Mouse (Mus musculus): Measurements from ENCODE around the gene Spaca7. TPM values are rescaled to one million over a fixed set of nuclear protein-coding genes. Genes with fewer than 3 reads are reported as not detected.

Gene Spaca7
- polyA plus RNA-seq, 2 experiments, result not detected

GRCm38 (mm10) chr8:12555515-12556145 lies 17.2 kb upstream of the Spaca7 start:
- no peaks in the 10 kb centered on the region for H3K9me3 ChIP-seq (ENCODE audit: control insufficient read depth, low read length)
- no peak for TF ChIP-seq EP300 (IDR thresholded peaks at IDR 0.05; ENCODE audit: low read depth)
- DNase-seq (ENCODE audit: low read depth in 3 of 3, low spot score in 3 of 3) (no peak), ATAC-seq (ENCODE audit: insufficient read depth) (no peak)
- no peak overlapping the region for H3K27ac ChIP-seq
- H3K4me3 ChIP-seq (ENCODE audit: insufficient read depth in 1 of 2, low read depth in 2 of 2, low read length in 2 of 2), result no peak overlapping the region
- H3K9ac ChIP-seq (replicated peaks), result no peak overlapping the region
- H3K4me2 ChIP-seq (ENCODE audit: low read depth), result no peak overlapping the region
- no peaks in the 10 kb centered on the region for H3K4me1 ChIP-seq (replicated peaks; ENCODE audit: control insufficient read depth in 2 of 2, insufficient read depth in 2 of 2, low read length in 1 of 2)
- no peaks in the 10 kb centered on the region for H3K36me3 ChIP-seq (replicated peaks; ENCODE audit: control insufficient read depth, insufficient read depth, low read depth)
- 49% methylated on average over 15 of the region's 15 CpGs for WGBS (ENCODE audit: insufficient replicate concordance)
- no peaks in the 10 kb centered on the region for H3K27me3 ChIP-seq (ENCODE audit: control insufficient read depth, insufficient read depth, low read length)

GRCm38 (mm10) chr8:12558786-12559185 lies 14.0 kb upstream of the Spaca7 start:
- no peak overlapping the region for H3K9ac ChIP-seq (replicated peaks)
- no peak for DNase-seq (ENCODE audit: low read depth in 3 of 3, low spot score in 3 of 3)
- ATAC-seq (ENCODE audit: insufficient read depth), result no peak
- no peak overlapping the region for H3K27ac ChIP-seq
- no peaks in the 10 kb centered on the region for H3K4me1 ChIP-seq (replicated peaks; ENCODE audit: control insufficient read depth in 2 of 2, insufficient read depth in 2 of 2, low read length in 1 of 2)
- H3K27me3 ChIP-seq (ENCODE audit: control insufficient read depth, insufficient read depth, low read length), result no peaks in the 10 kb centered on the region
- WGBS (ENCODE audit: insufficient replicate concordance), result 66% methylated on average over 3 of the region's 3 CpGs
- H3K4me2 ChIP-seq (ENCODE audit: low read depth), result no peak overlapping the region
- H3K36me3 ChIP-seq (replicated peaks; ENCODE audit: control insufficient read depth, insufficient read depth, low read depth), result no peaks in the 10 kb centered on the region
- TF ChIP-seq EP300 (IDR thresholded peaks at IDR 0.05; ENCODE audit: low read depth), result no peak
- no peak for TF ChIP-seq CTCF (IDR thresholded peaks at IDR 0.05; ENCODE audit: low read depth)
- no peaks in the 10 kb centered on the region for H3K9me3 ChIP-seq (ENCODE audit: control insufficient read depth, low read length)
- no peak overlapping the region for H3K4me3 ChIP-seq (ENCODE audit: insufficient read depth in 1 of 2, low read depth in 2 of 2, low read length in 2 of 2)

GRCm38 (mm10) chr8:12561403-12561960 lies 11.3 kb upstream of the Spaca7 start:
- no peak overlapping the region for H3K4me3 ChIP-seq (ENCODE audit: insufficient read depth in 1 of 2, low read depth in 2 of 2, low read length in 2 of 2)
- H3K27me3 ChIP-seq (ENCODE audit: control insufficient read depth, insufficient read depth, low read length), result no peaks in the 10 kb centered on the region
- whole genome bisulfite sequencing (ENCODE audit: insufficient replicate concordance), result 12% methylated on average over 11 of the region's 11 CpGs
- H3K4me2 ChIP-seq (ENCODE audit: low read depth), result no peak overlapping the region
- H3K27ac ChIP-seq, result no peak overlapping the region
- peak; percentile 78 for TF ChIP-seq CTCF (IDR thresholded peaks at IDR 0.05; ENCODE audit: low read depth)
- TF ChIP-seq EP300 (IDR thresholded peaks at IDR 0.05; ENCODE audit: low read depth), result no peak
- no peaks in the 10 kb centered on the region for H3K36me3 ChIP-seq (replicated peaks; ENCODE audit: control insufficient read depth, insufficient read depth, low read depth)
- H3K9me3 ChIP-seq (ENCODE audit: control insufficient read depth, low read length), result no peaks in the 10 kb centered on the region
- ATAC-seq (ENCODE audit: insufficient read depth), result no peak
- H3K9ac ChIP-seq (replicated peaks), result no peak overlapping the region
- H3K4me1 ChIP-seq (replicated peaks; ENCODE audit: control insufficient read depth in 2 of 2, insufficient read depth in 2 of 2, low read length in 1 of 2), result no peaks in the 10 kb centered on the region
- DNase-seq (ENCODE audit: low read depth in 3 of 3, low spot score in 3 of 3), result peak in 2 of 3 experiments; percentile 4 to 6

GRCm38 (mm10) chr8:12564307-12564706 lies 8.5 kb upstream of the Spaca7 start:
- H3K9me3 ChIP-seq (ENCODE audit: control insufficient read depth, low read length), result no peaks in the 10 kb centered on the region
- no peaks in the 10 kb centered on the region for H3K27me3 ChIP-seq (ENCODE audit: control insufficient read depth, insufficient read depth, low read length)
- DNase-seq (ENCODE audit: low read depth in 3 of 3, low spot score in 3 of 3), result no peak
- no peak overlapping the region for H3K4me3 ChIP-seq (ENCODE audit: insufficient read depth in 1 of 2, low read depth in 2 of 2, low read length in 2 of 2)
- 6% methylated on average over 4 of the region's 4 CpGs for WGBS (ENCODE audit: insufficient replicate concordance)
- no peak for ATAC-seq (ENCODE audit: insufficient read depth)
- no peak for TF ChIP-seq EP300 (IDR thresholded peaks at IDR 0.05; ENCODE audit: low read depth)
- TF ChIP-seq CTCF (IDR thresholded peaks at IDR 0.05; ENCODE audit: low read depth), result peak; percentile 54
- H3K9ac ChIP-seq (replicated peaks), result no peak overlapping the region
- no peaks in the 10 kb centered on the region for H3K36me3 ChIP-seq (replicated peaks; ENCODE audit: control insufficient read depth, insufficient read depth, low read depth)
- H3K4me1 ChIP-seq (replicated peaks; ENCODE audit: control insufficient read depth in 2 of 2, insufficient read depth in 2 of 2, low read length in 1 of 2), result no peaks in the 10 kb centered on the region
- no peak overlapping the region for H3K27ac ChIP-seq
- no peak overlapping the region for H3K4me2 ChIP-seq (ENCODE audit: low read depth)

GRCm38 (mm10) chr8:12565488-12565887 lies 7.3 kb upstream of the Spaca7 start:
- H3K4me3 ChIP-seq (ENCODE audit: insufficient read depth in 1 of 2, low read depth in 2 of 2, low read length in 2 of 2), result no peak overlapping the region
- H3K36me3 ChIP-seq (replicated peaks; ENCODE audit: control insufficient read depth, insufficient read depth, low read depth), result no peaks in the 10 kb centered on the region
- no peaks in the 10 kb centered on the region for H3K27me3 ChIP-seq (ENCODE audit: control insufficient read depth, insufficient read depth, low read length)
- ATAC-seq (ENCODE audit: insufficient read depth) (no peak), DNase-seq (ENCODE audit: low read depth in 3 of 3, low spot score in 3 of 3) (no peak)
- no peak overlapping the region for H3K9ac ChIP-seq (replicated peaks)
- H3K27ac ChIP-seq, result no peak overlapping the region
- TF ChIP-seq CTCF (IDR thresholded peaks at IDR 0.05; ENCODE audit: low read depth), result no peak
- TF ChIP-seq EP300 (IDR thresholded peaks at IDR 0.05; ENCODE audit: low read depth), result no peak
- H3K4me1 ChIP-seq (replicated peaks; ENCODE audit: control insufficient read depth in 2 of 2, insufficient read depth in 2 of 2, low read length in 1 of 2), result no peaks in the 10 kb centered on the region
- 58% methylated on average over 10 of the region's 10 CpGs for WGBS (ENCODE audit: insufficient replicate concordance)
- no peak overlapping the region for H3K4me2 ChIP-seq (ENCODE audit: low read depth)
- no peaks in the 10 kb centered on the region for H3K9me3 ChIP-seq (ENCODE audit: control insufficient read depth, low read length)

Measured in liver, embryonic 14.5 days (tissue).